Mouse (Mus musculus): ENCODE results near the gene Ninl. TPM values are rescaled to one million over a fixed set of nuclear protein-coding genes. Genes with fewer than 3 reads are reported as not detected.
"Not testable (repeated sequence)": the region's sequence is repeated elsewhere in the genome, so short reads cannot be mapped to it uniquely, and the experiment has no call there.

Ninl gene
- polyA plus RNA-seq, 1 experiment from 2014 or later = 11.8 TPM

- H3K27me3 ChIP-seq (ENCODE audit: insufficient read depth, poor library complexity, severe bottlenecking); H3K4me1 ChIP-seq (replicated peaks); DNase-seq (ENCODE audit: low spot score); H3K9me3 ChIP-seq: not testable (repeated sequence)
- Histone ChIP-seq H3K4me3 (peak overlapping the region; percentile 66), H3K36me3 (peaks cover 10% of the 10 kb centered on the region; the same call in 1 of the 2 replicates), H3K27ac (peak overlapping the region; percentile 98)
- WGBS = 55% methylated on average over 6 of the region's 6 CpGs
These were observed 130.3 kb downstream of the Ninl start for GRCm38 (mm10) chr2:150908881-150909280.

- H3K36me3 ChIP-seq = peaks cover 6% of the 10 kb centered on the region
- H3K27me3 ChIP-seq (ENCODE audit: insufficient read depth, poor library complexity, severe bottlenecking) = no peaks in the 10 kb centered on the region
- H3K27ac ChIP-seq = peak within 1 kb of the TSS; percentile 93
- no peak for DNase-seq (ENCODE audit: low spot score)
- H3K9me3 ChIP-seq = no peaks in the 10 kb centered on the region
- H3K4me1 ChIP-seq (replicated peaks) = peaks cover 21% of the 10 kb centered on the region
- peak within 1 kb of the TSS; percentile 91 for H3K4me3 ChIP-seq
- 42% methylated on average over 9 of the region's 9 CpGs for WGBS
These were observed 134.2 kb downstream of the Ninl start, which contains the start of gene Gins1 for GRCm38 (mm10) chr2:150904936-150905450. Gene Gins1 (plus strand): TSS chr2:150905400.

GRCm38 (mm10) chr2:150904272-150904935, 134.8 kb downstream of the Ninl start, which contains the start of gene Abhd12:
Gene Abhd12 (minus strand): TSS chr2:150904741.
- peaks cover 21% of the 10 kb centered on the region for H3K4me1 ChIP-seq (replicated peaks)
- WGBS = 0% methylated on average over 72 of the region's 72 CpGs
- peak within 1 kb of the TSS; percentile 93 for H3K27ac ChIP-seq
- peak; percentile 99 for DNase-seq (ENCODE audit: low spot score)
- peaks cover 7% of the 10 kb centered on the region for H3K36me3 ChIP-seq
- peak within 1 kb of the TSS; percentile 91 for H3K4me3 ChIP-seq
- H3K9me3 ChIP-seq = no peaks in the 10 kb centered on the region
- H3K27me3 ChIP-seq (ENCODE audit: insufficient read depth, poor library complexity, severe bottlenecking) = no peaks in the 10 kb centered on the region

- Histone ChIP-seq H3K27me3 (ENCODE audit: insufficient read depth, poor library complexity, severe bottlenecking) (no peaks in the 10 kb centered on the region), H3K9me3 (no peaks in the 10 kb centered on the region), H3K4me3 (no peak overlapping the region), H3K4me1 (replicated peaks) (peaks cover 21% of the 10 kb centered on the region), H3K27ac (no peak overlapping the region), H3K36me3 (peaks cover 7% of the 10 kb centered on the region)
- no peak for DNase-seq (ENCODE audit: low spot score)
- 86% methylated on average over 8 of the region's 8 CpGs for WGBS
These were observed 136.8 kb downstream of the Ninl start for GRCm38 (mm10) chr2:150902347-150902746.

GRCm38 (mm10) chr2:150900341-150900740, 138.8 kb downstream of the Ninl start:
- H3K4me3 ChIP-seq = no peak overlapping the region
- no peak overlapping the region for H3K27ac ChIP-seq
- 91% methylated on average over 6 of the region's 6 CpGs for WGBS
- peaks cover 12% of the 10 kb centered on the region for H3K36me3 ChIP-seq
- no peaks in the 10 kb centered on the region for H3K27me3 ChIP-seq (ENCODE audit: insufficient read depth, poor library complexity, severe bottlenecking)
- peaks cover 21% of the 10 kb centered on the region for H3K4me1 ChIP-seq (replicated peaks)
- no peak for DNase-seq (ENCODE audit: low spot score)
- H3K9me3 ChIP-seq = no peaks in the 10 kb centered on the region

GRCm38 (mm10) chr2:150895691-150896252, 143.4 kb downstream of the Ninl start:
- WGBS = 80% methylated on average over 7 of the region's 7 CpGs
- no peak for DNase-seq (ENCODE audit: low spot score)

GRCm38 (mm10) chr2:150894617-150895267, 144.4 kb downstream of the Ninl start:
- DNase-seq (ENCODE audit: low spot score) = no peak
- Histone ChIP-seq H3K27me3 (ENCODE audit: insufficient read depth, poor library complexity, severe bottlenecking) (no peaks in the 10 kb centered on the region), H3K36me3 (peaks cover 6% of the 10 kb centered on the region; the same call in 1 of the 2 replicates), H3K27ac (no peak overlapping the region), H3K4me3 (no peak overlapping the region), H3K9me3 (no peaks in the 10 kb centered on the region), H3K4me1 (replicated peaks) (no peaks in the 10 kb centered on the region)
- WGBS = 89% methylated on average over 2 of the region's 2 CpGs

More at GRCm38 (mm10) chr2:150895691-150896252, 143.4 kb downstream of the Ninl start:
- Histone ChIP-seq H3K27ac (no peak overlapping the region), H3K9me3 (no peaks in the 10 kb centered on the region), H3K4me1 (replicated peaks) (no peaks in the 10 kb centered on the region), H3K36me3 (peaks cover 12% of the 10 kb centered on the region), H3K27me3 (ENCODE audit: insufficient read depth, poor library complexity, severe bottlenecking) (no peaks in the 10 kb centered on the region), H3K4me3 (no peak overlapping the region)

- 78% methylated on average over 2 of the region's 2 CpGs for WGBS
- 0 out of 2 replicates have a peak, but pooled peaks cover 8% of the 10 kb centered on the region for H3K36me3 ChIP-seq
- no peak for DNase-seq (ENCODE audit: low spot score)
These were observed 151.8 kb downstream of the Ninl start for GRCm38 (mm10) chr2:150887370-150887769.

GRCm38 (mm10) chr2:150886315-150886714, 152.9 kb downstream of the Ninl start:
- Histone ChIP-seq H3K9me3 (no peaks in the 10 kb centered on the region), H3K27ac (no peak overlapping the region), H3K27me3 (ENCODE audit: insufficient read depth, poor library complexity, severe bottlenecking) (no peaks in the 10 kb centered on the region), H3K36me3 (0 out of 2 replicates have a peak, but pooled peaks cover 8% of the 10 kb centered on the region), H3K4me3 (no peak overlapping the region), H3K4me1 (replicated peaks) (0 out of 2 replicates have a peak, but pooled peaks cover 3% of the 10 kb centered on the region)
- no peak for DNase-seq (ENCODE audit: low spot score)

More at GRCm38 (mm10) chr2:150887370-150887769, 151.8 kb downstream of the Ninl start:
- Histone ChIP-seq H3K4me3 (no peak overlapping the region), H3K4me1 (replicated peaks) (0 out of 2 replicates have a peak, but pooled peaks cover 3% of the 10 kb centered on the region), H3K27ac (no peak overlapping the region), H3K27me3 (ENCODE audit: insufficient read depth, poor library complexity, severe bottlenecking) (no peaks in the 10 kb centered on the region), H3K9me3 (no peaks in the 10 kb centered on the region)

GRCm38 (mm10) chr2:150885814-150886213, 153.4 kb downstream of the Ninl start:
- Histone ChIP-seq H3K9me3 (no peaks in the 10 kb centered on the region), H3K4me3 (no peak overlapping the region), H3K36me3 (0 out of 2 replicates have a peak, but pooled peaks cover 8% of the 10 kb centered on the region), H3K27me3 (ENCODE audit: insufficient read depth, poor library complexity, severe bottlenecking) (no peaks in the 10 kb centered on the region), H3K4me1 (replicated peaks) (0 out of 2 replicates have a peak, but pooled peaks cover 3% of the 10 kb centered on the region), H3K27ac (no peak overlapping the region)
- no peak for DNase-seq (ENCODE audit: low spot score)
- 96% methylated on average over 1 of the region's 1 CpGs for WGBS

GRCm38 (mm10) chr2:150884779-150885110, 154.4 kb downstream of the Ninl start:
- Histone ChIP-seq H3K27ac (no peak overlapping the region), H3K27me3 (ENCODE audit: insufficient read depth, poor library complexity, severe bottlenecking) (no peaks in the 10 kb centered on the region), H3K4me3 (no peak overlapping the region), H3K9me3 (no peaks in the 10 kb centered on the region), H3K36me3 (0 out of 2 replicates have a peak, but pooled peaks cover 8% of the 10 kb centered on the region), H3K4me1 (replicated peaks) (0 out of 2 replicates have a peak, but pooled peaks cover 3% of the 10 kb centered on the region)
- no peak for DNase-seq (ENCODE audit: low spot score)
- 76% methylated on average over 1 of the region's 1 CpGs for WGBS

All from hindbrain, embryonic 10.5 days (tissue).